Mouse (Mus musculus) liver, embryonic 14.5 days (tissue): ENCODE data around the gene Slc30a4.

Source experiments
- CTCF ChIP-seq: IDR thresholded peaks from 2 replicates; pipeline ENCODE4 v1.5.1; 2016; ENCODE audit warnings: antibody characterized with exemption, low read depth, control low read depth
- EP300 ChIP-seq: IDR thresholded peaks from 2 replicates; pipeline ENCODE4 v1.6.1; 2016; ENCODE audit warnings: antibody characterized with exemption, low read depth

GRCm38 (mm10) chr2:122701871-122702180 lies 637 bp downstream of the Slc30a4 start:
- TF ChIP-seq EP300 (no peak), CTCF (no peak)
